Comparison of ENCODE assay signal across 8 mouse cellular contexts in the genomic region with DNA sequence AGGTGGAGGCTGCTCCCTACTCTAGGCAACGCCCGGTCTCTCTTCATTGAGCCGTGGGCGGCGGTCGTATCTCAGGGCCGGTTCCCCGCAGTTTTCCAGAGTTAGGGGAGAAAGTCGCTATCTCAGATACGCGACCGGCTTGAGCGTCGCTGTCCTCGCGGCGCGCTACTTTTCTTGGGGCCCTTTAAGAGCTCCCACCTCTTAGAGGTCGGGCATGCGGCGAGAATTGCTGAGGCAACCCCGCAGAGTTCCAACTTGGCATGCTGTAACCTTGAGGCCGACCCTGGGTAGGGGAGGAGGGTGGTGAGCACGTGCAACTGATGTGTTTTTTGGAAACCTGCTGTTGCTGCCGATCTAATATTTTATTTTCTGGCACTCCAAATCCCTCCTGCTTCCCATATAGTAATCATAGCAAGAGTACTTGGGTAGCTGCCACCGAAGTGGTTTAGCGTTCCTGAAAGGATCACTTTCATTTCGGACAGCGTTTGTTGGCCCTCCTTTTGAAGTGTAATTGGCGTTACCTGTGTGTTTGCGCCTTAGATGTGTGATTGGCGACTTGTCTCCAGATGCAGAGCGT. TPM values are rescaled to one million over a fixed set of nuclear protein-coding genes. Genes with fewer than 3 reads are reported as not detected.
DNase-seq lines count a peak whose midpoint lies in the region; ATAC-seq and TF ChIP-seq lines count a peak whose summit lies in the region.

No protein-coding gene starts in this region.

- 0 out of 2 replicates have a peak, but pooled peaks cover 3% of the 10 kb centered on the region for H3K27me3 ChIP-seq in limb, embryonic 12.5 days
- no peaks in the 10 kb centered on the region; the same call in 1 of the 2 replicates for H3K27me3 ChIP-seq in neural tube, embryonic 15.5 days (replicated peaks)

- no peak for TF ChIP-seq CTCF in gastrocnemius, adult 2 months (IDR thresholded peaks at IDR 0.05)

- H3K4me1 ChIP-seq in limb, embryonic 12.5 days (replicated peaks): peaks cover 12% of the 10 kb centered on the region
- peaks cover 13% of the 10 kb centered on the region for H3K4me1 ChIP-seq in neural tube, embryonic 15.5 days

- peak; percentile 81 for ATAC-seq in erythroblast, adult 5-6 weeks (replicated peaks; ENCODE audit: low FRiP score, poor library complexity, severe bottlenecking)
- ATAC-seq in limb, embryonic 12.5 days (ENCODE audit: insufficient number of reproducible peaks, insufficient read depth, low FRiP score, low TSS enrichment, low read depth): peak; percentile 87
- ATAC-seq in neural tube, embryonic 15.5 days (ENCODE audit: low FRiP score): peak; percentile 85

- intact Hi-C loops in gastrocnemius, adult 2 months (cut with DNase I): loop anchor here (5.0 kb wide), 1 partner anchor 33 kb away; a partner anchor contains a TSS

- H3K36me3 ChIP-seq in limb, embryonic 12.5 days: peaks cover 26% of the 10 kb centered on the region
- peaks cover 10% of the 10 kb centered on the region for H3K36me3 ChIP-seq in neural tube, embryonic 15.5 days

- under 1% methylated on average over 33 of the region's 33 CpGs for WGBS in limb, embryonic 12.5 days
- WGBS in neural tube, embryonic 15.5 days: 1% methylated on average over 33 of the region's 33 CpGs

- DNase-seq in gastrocnemius, adult 2 months: no peak
- DNase-seq in gastrocnemius, postnatal 10 days: no peak
- peak; percentile 28 for DNase-seq in CD4-positive helper T cell, adult 2 months (ENCODE audit: low read depth, low spot score)
- DNase-seq in thymus, postnatal 4 days: no peak
- DNase-seq in urinary bladder, postnatal 25 days (ENCODE audit: low spot score): no peak

- peak overlapping the region; percentile 92 for H3K27ac ChIP-seq in gastrocnemius, adult 2 months
- no peak overlapping the region for H3K27ac ChIP-seq in limb, embryonic 12.5 days
- H3K27ac ChIP-seq in neural tube, embryonic 15.5 days (replicated peaks): peak overlapping the region; percentile 66

- H3K4me2 ChIP-seq in limb, embryonic 12.5 days: peak overlapping the region; percentile 74
- H3K4me2 ChIP-seq in neural tube, embryonic 15.5 days: peak overlapping the region; percentile 96

- peak overlapping the region; percentile 92 for H3K4me3 ChIP-seq in gastrocnemius, adult 2 months
- H3K4me3 ChIP-seq in limb, embryonic 12.5 days (replicated peaks): peak overlapping the region; percentile 73
- peak overlapping the region; percentile 90 for H3K4me3 ChIP-seq in neural tube, embryonic 15.5 days (replicated peaks)

- H3K9me3 ChIP-seq in limb, embryonic 12.5 days: no peaks in the 10 kb centered on the region
- H3K9me3 ChIP-seq in neural tube, embryonic 15.5 days (replicated peaks): no peaks in the 10 kb centered on the region

- peak overlapping the region; percentile 64 for H3K9ac ChIP-seq in limb, embryonic 12.5 days (replicated peaks)
- H3K9ac ChIP-seq in neural tube, embryonic 15.5 days (replicated peaks): peak overlapping the region; percentile 63

RNA-seq across cellular contexts. Expression of a gene that starts 0.5 kb away (rescaled TPM):
- total RNA-seq in gastrocnemius, adult 2 months (2021): 10 to 100 TPM; 20.2 to 22.2 TPM
- 10 to 100 TPM; 28.6 to 29.5 TPM for total RNA-seq in gastrocnemius, postnatal 10 days (2021)
- total RNA-seq in erythroblast, adult 5-6 weeks (2015; ENCODE audit: low replicate concordance): 11.3 and 13.8 TPM in 2 replicates
- total RNA-seq in erythroblast, adult 5-6 weeks (2017; ENCODE audit: low replicate concordance): 30.8 and 38.8 TPM in 2 replicates
- 61.5 and 61.8 TPM in 2 replicates for polyA plus RNA-seq in limb, embryonic 12.5 days (2016; fragmentation: Nextera tagmentation; extraction: Ambion mirVana)
- polyA plus RNA-seq in neural tube, embryonic 15.5 days (2015; fragmentation: Nextera tagmentation; extraction: Ambion mirVana): 60.7 and 63.7 TPM in 2 replicates

RNA-seq across cellular contexts. Expression of a gene that starts 20.5 kb away (rescaled TPM):
- not detected for total RNA-seq in gastrocnemius, adult 2 months (2021)
- total RNA-seq in gastrocnemius, postnatal 10 days (2021): not detected
- total RNA-seq in erythroblast, adult 5-6 weeks (2015; ENCODE audit: low replicate concordance): 1.7 and 5.9 TPM in 2 replicates
- total RNA-seq in erythroblast, adult 5-6 weeks (2017; ENCODE audit: low replicate concordance): 0.68 and 0.70 TPM in 2 replicates
- polyA plus RNA-seq in limb, embryonic 12.5 days (2016; fragmentation: Nextera tagmentation; extraction: Ambion mirVana): not detected in 2 replicates
- 0.06 and 0.47 TPM in 2 replicates for polyA plus RNA-seq in neural tube, embryonic 15.5 days (2015; fragmentation: Nextera tagmentation; extraction: Ambion mirVana)

RNA-seq across cellular contexts. Expression of a gene that starts 30.5 kb away (rescaled TPM):
- total RNA-seq in gastrocnemius, adult 2 months (2021): 10 to 100 TPM; 50.6 to 60.7 TPM
- 10 to 100 TPM; 31.4 to 33.6 TPM for total RNA-seq in gastrocnemius, postnatal 10 days (2021)
- total RNA-seq in erythroblast, adult 5-6 weeks (2015; ENCODE audit: low replicate concordance): 15.0 and 25.5 TPM in 2 replicates
- total RNA-seq in erythroblast, adult 5-6 weeks (2017; ENCODE audit: low replicate concordance): 30.3 and 37.2 TPM in 2 replicates
- 44.7 and 45.0 TPM in 2 replicates for polyA plus RNA-seq in limb, embryonic 12.5 days (2016; fragmentation: Nextera tagmentation; extraction: Ambion mirVana)
- polyA plus RNA-seq in neural tube, embryonic 15.5 days (2015; fragmentation: Nextera tagmentation; extraction: Ambion mirVana): 63.6 and 64.5 TPM in 2 replicates
